Mouse (Mus musculus) c-Kit-negative CD71-positive TER-119-positive erythroid progenitor cells, embryonic 14.5 days (primary cell): Measurements from ENCODE around the gene Micu2.
A peak's percentile ranks its signal among the peaks of the same experiment; 100 is the strongest.

Source experiments
- DNase-seq: peaks from one replicate; pipeline ENCODE4 v3.0.0-alpha.2; 2013; ENCODE audit warnings: low read depth, low spot score

The Micu2 gene

GRCm38 (mm10) chr14:57894346-57894745 lies 104.7 kb downstream of the Micu2 start:
- DNase-seq, result no peak

GRCm38 (mm10) chr14:57892961-57893360 lies 106.1 kb downstream of the Micu2 start:
- DNase-seq, result no peak

- DNase-seq, result peak; percentile 92
Observed at GRCm38 (mm10) chr14:57890011-57890842, 108.8 kb downstream of the Micu2 start, which contains the start of gene Zdhhc20. Gene Zdhhc20, minus strand, starts transcription at chr14:57890276.

- no peak for DNase-seq
Observed at GRCm38 (mm10) chr14:57889541-57890010, 109.5 kb downstream of the Micu2 start.

- no peak for DNase-seq
Observed at GRCm38 (mm10) chr14:57887171-57887570, 111.9 kb downstream of the Micu2 start.

GRCm38 (mm10) chr14:57886032-57886431 lies 113.0 kb downstream of the Micu2 start:
- no peak for DNase-seq

GRCm38 (mm10) chr14:57883341-57883740 lies 115.7 kb downstream of the Micu2 start:
- no peak for DNase-seq

- no peak for DNase-seq
Observed at GRCm38 (mm10) chr14:57882720-57883119, 116.3 kb downstream of the Micu2 start.

GRCm38 (mm10) chr14:57881793-57882192 lies 117.3 kb downstream of the Micu2 start:
- DNase-seq, result no peak

GRCm38 (mm10) chr14:57881074-57881473 lies 118.0 kb downstream of the Micu2 start:
- no peak for DNase-seq

- no peak for DNase-seq
Observed at GRCm38 (mm10) chr14:57877921-57878320, 121.1 kb downstream of the Micu2 start.

GRCm38 (mm10) chr14:57866676-57867276 lies 132.3 kb downstream of the Micu2 start:
- no peak for DNase-seq
